Mouse (Mus musculus) spleen, adult 2 months (tissue): Measurements from ENCODE around the gene Hyou1.

ENCODE experiments used
- CTCF ChIP-seq: fragments of 200-500 bp; IDR thresholded peaks from 2 replicates; pipeline ENCODE4 v1.5.1; 2011; ENCODE audit warnings: mild to moderate bottlenecking, inconsistent platforms; ENCODE audit not compliant: insufficient read depth, insufficient read length, insufficient replicate concordance; ENCODE audit errors: extremely low read depth
- POLR2A ChIP-seq: fragments of 200-500 bp; IDR thresholded peaks from 2 replicates; pipeline ENCODE4 v1.6.1; 2011; ENCODE audit warnings: low read depth, low read length, inconsistent platforms

DNA sequence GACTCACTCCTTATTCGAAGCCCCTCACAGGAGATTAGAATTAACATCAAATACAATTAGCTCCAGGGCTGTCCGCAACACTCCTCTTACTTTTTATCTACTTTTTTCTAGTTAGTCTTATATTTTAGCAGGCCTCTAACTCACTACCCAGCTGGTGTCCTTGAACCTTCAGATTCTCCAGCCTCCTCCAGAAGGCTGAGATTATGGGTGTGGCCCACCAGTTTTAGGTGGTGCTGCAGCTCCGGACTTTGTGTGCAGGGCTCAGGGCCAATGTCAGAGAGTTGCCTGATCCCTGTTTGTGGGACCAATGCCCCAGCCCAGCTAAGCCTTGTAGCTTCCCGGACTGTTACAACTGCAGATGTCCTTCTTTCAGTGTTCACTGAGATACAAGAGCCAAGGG lies 44.3 kb downstream of the Hyou1 start:
- TF ChIP-seq POLR2A (no peak), CTCF (no peak)
